Mouse (Mus musculus): ENCODE measurements around the gene Pigf. TPM values are rescaled to one million over a fixed set of nuclear protein-coding genes. Genes with fewer than 3 reads are reported as not detected.

Pigf gene
- polyA plus RNA-seq, 1 experiment from 2014 or later: 51.8 TPM

DNA sequence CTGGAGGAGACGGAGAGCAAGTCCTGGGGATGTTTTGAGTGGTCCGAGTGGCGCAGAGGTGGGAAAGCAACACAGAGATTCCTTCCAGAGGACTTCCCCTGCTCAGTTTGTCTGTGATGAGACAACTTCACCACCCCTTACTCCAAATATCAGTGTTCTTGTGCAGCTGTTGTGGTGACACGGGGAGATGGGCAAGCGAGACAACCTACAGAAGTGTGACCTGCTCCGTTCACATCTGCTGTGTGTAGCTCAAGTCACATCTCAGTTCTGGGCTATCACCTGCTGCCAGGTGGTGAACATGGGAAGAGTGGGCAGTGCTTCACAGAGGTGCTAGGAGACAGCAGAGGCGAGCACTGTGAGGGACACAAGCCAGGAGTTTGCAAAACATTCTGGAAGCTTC lies 31.6 kb upstream of the Pigf start:
- ATAC-seq (ENCODE audit: insufficient read depth, low FRiP score): no peak
- H3K4me2 ChIP-seq (ENCODE audit: low read depth, low read length): no peak overlapping the region
- no peak overlapping the region for H3K9ac ChIP-seq (ENCODE audit: low read length)
- peaks cover 13% of the 10 kb centered on the region for H3K4me1 ChIP-seq (ENCODE audit: control insufficient read depth, insufficient read depth, low read length)
- no peak overlapping the region for H3K27ac ChIP-seq (ENCODE audit: low read length)
- H3K4me3 ChIP-seq (replicated peaks; ENCODE audit: low read length): no peak overlapping the region
- no peaks in the 10 kb centered on the region for H3K9me3 ChIP-seq (replicated peaks; ENCODE audit: control insufficient read depth, low read length)
- H3K27me3 ChIP-seq (ENCODE audit: control insufficient read depth, insufficient read depth, low read length): no peaks in the 10 kb centered on the region
- 86% methylated on average over 7 of the region's 7 CpGs for WGBS
- no peaks in the 10 kb centered on the region for H3K36me3 ChIP-seq (ENCODE audit: control insufficient read depth, insufficient read depth, low read length)

DNA sequence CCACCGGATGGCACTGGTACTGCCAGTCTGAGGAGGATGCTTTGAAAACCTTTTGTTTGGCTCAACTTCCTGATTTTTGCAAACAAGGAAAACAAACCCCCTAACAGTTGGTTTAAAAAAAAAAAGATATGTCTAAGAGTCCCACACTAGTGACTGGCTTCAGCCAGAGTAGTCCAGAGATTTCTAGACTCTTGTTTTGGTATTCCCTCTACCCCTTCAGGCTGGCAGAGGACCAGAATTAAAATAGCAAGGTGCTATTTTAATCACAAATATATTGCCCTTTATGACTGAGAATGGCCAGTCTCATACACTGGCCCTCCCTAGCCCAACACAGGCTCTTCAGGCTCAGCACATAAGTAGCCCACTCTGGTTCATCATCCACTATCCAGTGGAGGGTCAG lies 30.5 kb upstream of the Pigf start:
- Histone ChIP-seq H3K9ac (ENCODE audit: low read length) (0 out of 2 replicates have a peak overlapping the region, but pooled peaks have one; percentile 31), H3K27me3 (ENCODE audit: control insufficient read depth, insufficient read depth, low read length) (no peaks in the 10 kb centered on the region), H3K4me1 (ENCODE audit: control insufficient read depth, insufficient read depth, low read length) (peaks cover 13% of the 10 kb centered on the region), H3K36me3 (ENCODE audit: control insufficient read depth, insufficient read depth, low read length) (no peaks in the 10 kb centered on the region), H3K4me2 (ENCODE audit: low read depth, low read length) (no peak overlapping the region), H3K27ac (ENCODE audit: low read length) (no peak overlapping the region), H3K9me3 (replicated peaks; ENCODE audit: control insufficient read depth, low read length) (no peaks in the 10 kb centered on the region), H3K4me3 (replicated peaks; ENCODE audit: low read length) (no peak overlapping the region)
- WGBS: 68% methylated on average over 1 of the region's 1 CpGs
- no peak for ATAC-seq (ENCODE audit: insufficient read depth, low FRiP score)

DNA sequence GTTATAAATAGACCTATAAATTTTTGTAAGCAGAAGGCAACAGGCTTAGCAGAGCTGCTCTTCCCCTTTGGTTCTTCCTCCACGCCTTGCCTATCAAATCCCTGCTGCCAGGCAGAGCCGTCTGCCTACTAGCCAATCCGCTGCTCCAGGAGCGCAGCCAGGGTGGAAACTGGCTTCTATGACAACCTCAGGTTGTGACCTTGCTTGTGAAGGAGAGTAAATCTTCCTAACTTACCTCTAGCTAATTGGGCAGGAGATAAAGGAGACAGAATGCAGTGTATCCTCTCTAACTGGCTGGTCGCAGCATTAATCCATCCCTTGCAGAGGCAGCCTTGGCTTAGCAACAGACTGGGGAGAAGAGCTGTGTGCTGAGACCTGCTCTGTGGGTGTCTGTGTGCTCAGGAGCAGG lies 29.8 kb upstream of the Pigf start:
- no peak overlapping the region for H3K27ac ChIP-seq (ENCODE audit: low read length)
- no peaks in the 10 kb centered on the region for H3K36me3 ChIP-seq (ENCODE audit: control insufficient read depth, insufficient read depth, low read length)
- 25% methylated on average over 5 of the region's 5 CpGs for WGBS
- peak overlapping the region; percentile 52 for H3K9ac ChIP-seq (ENCODE audit: low read length)
- H3K4me2 ChIP-seq (ENCODE audit: low read depth, low read length): no peak overlapping the region
- H3K27me3 ChIP-seq (ENCODE audit: control insufficient read depth, insufficient read depth, low read length): no peaks in the 10 kb centered on the region
- H3K9me3 ChIP-seq (replicated peaks; ENCODE audit: control insufficient read depth, low read length): no peaks in the 10 kb centered on the region
- no peak overlapping the region for H3K4me3 ChIP-seq (replicated peaks; ENCODE audit: low read length)
- 0 out of 2 replicates have a peak, but pooled peaks have one; percentile 34 for ATAC-seq (ENCODE audit: insufficient read depth, low FRiP score)
- H3K4me1 ChIP-seq (ENCODE audit: control insufficient read depth, insufficient read depth, low read length): peaks cover 13% of the 10 kb centered on the region

DNA sequence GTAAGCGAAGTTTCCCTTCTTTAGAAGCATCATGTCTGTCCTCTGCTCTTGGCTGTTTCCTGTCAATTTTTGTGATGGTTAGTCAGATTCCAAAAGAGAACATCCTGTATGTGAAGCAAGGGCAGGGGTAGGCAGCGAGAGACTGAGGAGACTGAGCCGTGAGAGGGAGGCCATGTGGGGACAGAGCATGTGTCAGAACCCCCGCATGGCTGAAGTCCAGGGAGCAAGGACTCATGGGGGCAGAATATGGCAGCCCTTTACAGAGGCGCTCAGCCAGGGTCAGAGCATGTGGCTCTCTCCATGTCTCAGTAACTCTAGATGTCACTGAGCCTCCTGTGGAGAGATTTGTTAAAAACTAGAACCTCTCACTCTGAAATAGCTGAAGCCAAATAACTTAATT lies 28.7 kb upstream of the Pigf start:
- H3K36me3 ChIP-seq (ENCODE audit: control insufficient read depth, insufficient read depth, low read length): no peaks in the 10 kb centered on the region
- H3K9ac ChIP-seq (ENCODE audit: low read length): no peak overlapping the region
- H3K4me3 ChIP-seq (replicated peaks; ENCODE audit: low read length): no peak overlapping the region
- 65% methylated on average over 5 of the region's 5 CpGs for WGBS
- H3K4me2 ChIP-seq (ENCODE audit: low read depth, low read length): no peak overlapping the region
- H3K27ac ChIP-seq (ENCODE audit: low read length): no peak overlapping the region
- no peaks in the 10 kb centered on the region for H3K9me3 ChIP-seq (replicated peaks; ENCODE audit: control insufficient read depth, low read length)
- H3K4me1 ChIP-seq (ENCODE audit: control insufficient read depth, insufficient read depth, low read length): peaks cover 13% of the 10 kb centered on the region
- no peaks in the 10 kb centered on the region for H3K27me3 ChIP-seq (ENCODE audit: control insufficient read depth, insufficient read depth, low read length)
- no peak for ATAC-seq (ENCODE audit: insufficient read depth, low FRiP score)

DNA sequence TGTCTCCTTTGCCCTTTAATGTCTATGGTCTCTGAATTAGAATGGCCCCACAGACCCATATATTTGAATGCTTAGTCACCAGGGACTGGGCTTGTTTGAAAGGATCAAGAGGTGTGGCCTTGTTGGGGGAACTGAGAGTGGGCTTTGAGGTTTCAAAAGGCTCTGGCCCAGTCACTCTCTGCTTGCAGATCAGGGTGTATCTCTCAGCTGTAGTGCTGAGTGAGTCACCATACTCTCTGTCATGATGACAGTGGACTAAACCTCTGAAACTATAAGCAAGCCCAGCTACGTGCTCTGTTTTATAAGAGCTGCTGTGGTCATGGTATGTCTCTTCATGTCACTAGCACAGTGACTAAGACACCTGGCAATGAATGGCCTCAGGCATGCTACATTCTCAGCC lies 27.2 kb upstream of the Pigf start:
- ATAC-seq (ENCODE audit: insufficient read depth, low FRiP score): no peak

DNA sequence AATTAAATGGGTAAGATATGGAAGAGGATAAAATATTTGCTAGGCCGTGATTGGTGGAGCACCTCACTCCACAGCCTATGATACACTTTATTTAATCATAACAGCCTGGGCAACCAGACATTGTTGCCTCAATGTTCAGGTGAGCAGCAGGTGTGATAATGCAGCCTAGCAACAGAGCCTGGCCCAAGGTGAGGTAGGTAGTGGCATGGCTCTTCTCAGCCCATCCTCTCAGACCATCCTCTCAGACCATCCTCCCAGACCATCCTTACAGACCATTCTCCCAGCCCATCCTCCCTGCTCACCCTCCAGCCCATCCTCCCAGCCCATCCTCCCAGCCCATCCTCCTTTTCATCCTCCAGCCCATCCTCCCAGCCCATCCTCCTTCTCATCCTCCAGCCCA lies 26.4 kb upstream of the Pigf start:
- Histone ChIP-seq H3K27me3 (ENCODE audit: control insufficient read depth, insufficient read depth, low read length) (no peaks in the 10 kb centered on the region), H3K4me2 (ENCODE audit: low read depth, low read length) (no peak overlapping the region), H3K9ac (ENCODE audit: low read length) (no peak overlapping the region), H3K9me3 (replicated peaks; ENCODE audit: control insufficient read depth, low read length) (no peaks in the 10 kb centered on the region), H3K36me3 (ENCODE audit: control insufficient read depth, insufficient read depth, low read length) (no peaks in the 10 kb centered on the region), H3K4me3 (replicated peaks; ENCODE audit: low read length) (no peak overlapping the region), H3K4me1 (ENCODE audit: control insufficient read depth, insufficient read depth, low read length) (peaks cover 13% of the 10 kb centered on the region), H3K27ac (ENCODE audit: low read length) (no peak overlapping the region)
- 88% methylated on average over 1 of the region's 1 CpGs for whole genome bisulfite sequencing
- ATAC-seq (ENCODE audit: insufficient read depth, low FRiP score): no peak

More for the DNA sequence above, 27.2 kb upstream of the Pigf start:
- Histone ChIP-seq H3K27ac (ENCODE audit: low read length) (no peak overlapping the region), H3K9ac (ENCODE audit: low read length) (no peak overlapping the region), H3K4me2 (ENCODE audit: low read depth, low read length) (no peak overlapping the region), H3K4me3 (replicated peaks; ENCODE audit: low read length) (no peak overlapping the region), H3K9me3 (replicated peaks; ENCODE audit: control insufficient read depth, low read length) (no peaks in the 10 kb centered on the region), H3K36me3 (ENCODE audit: control insufficient read depth, insufficient read depth, low read length) (no peaks in the 10 kb centered on the region), H3K4me1 (ENCODE audit: control insufficient read depth, insufficient read depth, low read length) (peaks cover 13% of the 10 kb centered on the region), H3K27me3 (ENCODE audit: control insufficient read depth, insufficient read depth, low read length) (no peaks in the 10 kb centered on the region)
- 69% methylated on average over 1 of the region's 1 CpGs for WGBS

DNA sequence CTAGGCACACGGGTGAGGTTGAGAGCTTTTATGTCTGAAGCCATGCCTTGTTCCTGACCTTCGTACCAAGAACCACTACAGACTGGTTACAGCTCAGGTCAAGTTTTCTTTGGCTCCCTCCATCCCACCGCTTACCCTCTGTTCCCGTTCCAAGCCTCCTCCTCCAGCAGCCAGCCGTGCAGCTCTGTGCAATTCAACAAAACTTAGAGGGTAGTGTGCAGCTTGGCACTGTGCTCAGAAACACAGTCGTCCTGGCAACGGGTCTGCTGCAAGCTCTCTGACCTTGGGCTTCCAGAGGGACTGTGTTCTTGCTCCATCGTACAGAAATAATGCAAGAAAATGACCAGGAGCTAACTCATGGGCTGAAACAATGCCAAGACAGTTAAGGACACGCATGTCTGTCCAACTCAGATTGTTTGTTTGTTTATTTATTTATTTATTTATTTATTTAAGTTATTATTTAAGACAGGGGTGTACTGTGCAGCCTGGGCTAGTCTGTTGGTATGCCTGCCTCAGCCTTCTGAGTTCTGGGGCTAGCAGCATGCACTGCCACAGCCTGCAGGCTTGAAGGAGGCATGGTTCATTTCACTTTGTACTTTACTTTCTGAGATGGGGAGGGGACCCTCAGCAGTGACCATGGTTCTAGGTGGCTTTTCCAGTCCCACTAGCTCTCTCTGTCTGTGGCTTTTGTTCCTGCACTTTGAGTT lies 25.4 kb upstream of the Pigf start:
- no peak overlapping the region for H3K27ac ChIP-seq (ENCODE audit: low read length)
- no peak for ATAC-seq (ENCODE audit: insufficient read depth, low FRiP score)
- WGBS: 55% methylated on average over 9 of the region's 9 CpGs
- no peaks in the 10 kb centered on the region for H3K9me3 ChIP-seq (replicated peaks; ENCODE audit: control insufficient read depth, low read length)
- no peaks in the 10 kb centered on the region for H3K27me3 ChIP-seq (ENCODE audit: control insufficient read depth, insufficient read depth, low read length)
- no peak overlapping the region for H3K4me2 ChIP-seq (ENCODE audit: low read depth, low read length)
- H3K4me1 ChIP-seq (ENCODE audit: control insufficient read depth, insufficient read depth, low read length): peaks cover 9% of the 10 kb centered on the region
- no peak overlapping the region for H3K4me3 ChIP-seq (replicated peaks; ENCODE audit: low read length)
- no peak overlapping the region for H3K9ac ChIP-seq (ENCODE audit: low read length)
- H3K36me3 ChIP-seq (ENCODE audit: control insufficient read depth, insufficient read depth, low read length): no peaks in the 10 kb centered on the region

DNA sequence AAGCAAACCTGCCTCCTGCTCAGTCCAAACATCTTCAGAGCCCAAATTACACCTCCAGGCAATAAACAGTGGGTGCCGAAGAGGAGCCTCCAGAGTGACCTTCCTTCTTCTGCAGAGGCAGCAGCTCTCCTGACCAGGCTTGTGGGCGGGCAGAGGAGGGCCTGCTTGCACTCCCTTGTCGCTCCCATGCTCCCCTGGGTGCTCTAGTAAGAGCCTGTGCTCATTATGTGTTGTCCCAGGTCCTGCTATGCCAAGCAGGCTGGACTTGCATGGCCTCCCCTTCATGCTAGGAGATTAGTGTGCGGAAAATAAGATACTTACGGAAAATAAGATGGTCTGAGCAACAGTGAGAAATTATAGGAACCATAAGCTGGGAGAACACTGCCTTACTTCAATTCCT lies 24.5 kb upstream of the Pigf start:
- Histone ChIP-seq H3K4me2 (ENCODE audit: low read depth, low read length) (no peak overlapping the region), H3K27ac (ENCODE audit: low read length) (no peak overlapping the region), H3K36me3 (ENCODE audit: control insufficient read depth, insufficient read depth, low read length) (no peaks in the 10 kb centered on the region), H3K9ac (ENCODE audit: low read length) (no peak overlapping the region), H3K4me3 (replicated peaks; ENCODE audit: low read length) (no peak overlapping the region), H3K27me3 (ENCODE audit: control insufficient read depth, insufficient read depth, low read length) (no peaks in the 10 kb centered on the region), H3K4me1 (ENCODE audit: control insufficient read depth, insufficient read depth, low read length) (peaks cover 2% of the 10 kb centered on the region; the same call in 1 of the 2 replicates), H3K9me3 (replicated peaks; ENCODE audit: control insufficient read depth, low read length) (no peaks in the 10 kb centered on the region)
- ATAC-seq (ENCODE audit: insufficient read depth, low FRiP score): no peak
- 56% methylated on average over 5 of the region's 5 CpGs for WGBS

DNA sequence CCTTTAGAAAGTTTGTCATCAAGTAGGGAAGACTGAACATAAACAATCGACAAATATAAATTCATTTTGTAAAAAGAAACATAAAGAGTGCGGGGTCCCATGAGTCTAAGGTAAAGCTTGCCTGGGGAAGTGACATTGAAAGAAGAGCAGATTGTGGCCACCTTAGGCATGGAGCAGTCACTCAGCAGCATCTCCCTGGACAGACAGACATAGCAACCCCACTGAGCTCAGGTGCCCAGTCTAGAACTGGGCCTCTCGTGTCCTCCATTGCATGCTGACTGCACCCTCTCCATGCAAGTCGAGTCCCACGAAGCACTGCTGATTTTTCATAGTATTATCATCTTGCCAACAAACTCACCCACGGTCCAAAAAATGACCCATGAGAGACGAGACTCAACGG lies 19.6 kb upstream of the Pigf start:
- no peaks in the 10 kb centered on the region for H3K9me3 ChIP-seq (replicated peaks; ENCODE audit: control insufficient read depth, low read length)
- no peak overlapping the region for H3K27ac ChIP-seq (ENCODE audit: low read length)
- H3K4me2 ChIP-seq (ENCODE audit: low read depth, low read length): no peak overlapping the region
- H3K9ac ChIP-seq (ENCODE audit: low read length): no peak overlapping the region
- 77% methylated on average over 8 of the region's 8 CpGs for WGBS
- H3K36me3 ChIP-seq (ENCODE audit: control insufficient read depth, insufficient read depth, low read length): no peaks in the 10 kb centered on the region
- no peak for ATAC-seq (ENCODE audit: insufficient read depth, low FRiP score)
- H3K27me3 ChIP-seq (ENCODE audit: control insufficient read depth, insufficient read depth, low read length): no peaks in the 10 kb centered on the region
- H3K4me1 ChIP-seq (ENCODE audit: control insufficient read depth, insufficient read depth, low read length): no peaks in the 10 kb centered on the region
- H3K4me3 ChIP-seq (replicated peaks; ENCODE audit: low read length): no peak overlapping the region
